Mouse (Mus musculus) cortical plate, adult 2 months (tissue): ENCODE results near the gene D630039A03Rik.

Source experiments
- CTCF ChIP-seq: fragments of 200-500 bp; IDR thresholded peaks from 2 replicates; pipeline ENCODE4 v1.5.1; 2011; ENCODE audit warnings: mild to moderate bottlenecking, control low read depth, low read length; ENCODE audit not compliant: insufficient read depth; ENCODE audit errors: extremely low read depth
- POLR2A ChIP-seq: fragments of 200-500 bp; IDR thresholded peaks from 2 replicates; pipeline ENCODE4 v1.6.1; 2011; ENCODE audit warnings: mild to moderate bottlenecking, low read length, control low read depth; ENCODE audit not compliant: insufficient read depth; ENCODE audit errors: extremely low read depth

DNA sequence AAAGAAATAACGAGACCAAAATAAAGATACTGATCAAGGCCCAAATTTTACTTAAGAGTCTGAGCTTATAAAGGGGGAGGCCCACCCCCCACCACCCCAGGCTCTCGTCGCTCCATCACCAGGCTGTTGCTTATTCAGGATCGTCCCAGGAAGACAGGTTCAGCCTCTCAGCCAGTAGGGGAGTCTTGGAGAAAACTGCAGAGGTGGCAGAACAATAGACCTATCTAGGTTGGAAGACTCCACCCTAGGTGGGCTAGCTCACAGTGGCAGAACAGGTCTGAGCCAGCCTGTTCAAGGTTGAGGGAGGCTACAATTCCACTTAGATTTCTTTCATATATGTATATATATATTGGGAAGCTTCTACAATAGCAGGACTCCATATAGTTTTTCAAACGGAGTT, 18.1 kb upstream of the D630039A03Rik start:
- TF ChIP-seq CTCF (no peak), POLR2A (no peak)
